Mouse (Mus musculus) thymus, adult 2 months (tissue): ENCODE results near the gene Fam166a. TPM values are rescaled to one million over a fixed set of nuclear protein-coding genes. Genes with fewer than 3 reads are reported as not detected.

Experiments used
- DNase-seq: peaks from one replicate; pipeline ENCODE4 v3.0.0; 2021
- H3K27ac ChIP-seq: fragments of 200-500 bp; 2 replicates; pipeline ENCODE4 v1.5.1; 2012; ENCODE audit warnings: low read length, control low read depth; ENCODE audit not compliant: control insufficient read depth, insufficient read depth
- H3K27me3 ChIP-seq: fragments of 200-500 bp; 2 replicates; pipeline ENCODE4 v1.6.1; 2012; ENCODE audit warnings: mild to moderate bottlenecking, low read length, moderate library complexity, mixed read lengths; ENCODE audit not compliant: control insufficient read depth, insufficient read depth
- H3K36me3 ChIP-seq: fragments of 200-500 bp; 2 replicates; pipeline ENCODE4 v1.6.1; 2012; ENCODE audit warnings: mild to moderate bottlenecking, low read length, moderate library complexity; ENCODE audit not compliant: control insufficient read depth, insufficient read depth
- H3K4me1 ChIP-seq: fragments of 200-500 bp; replicated peaks from 2 replicates; pipeline ENCODE4 v1.6.1; 2012; ENCODE audit warnings: low read length; ENCODE audit not compliant: control insufficient read depth, insufficient read depth
- H3K4me3 ChIP-seq: fragments of 200-500 bp; 2 replicates; pipeline ENCODE4 v1.5.1; 2012; ENCODE audit warnings: mild to moderate bottlenecking, low read length, control low read depth, moderate library complexity; ENCODE audit not compliant: control insufficient read depth, insufficient read depth
- CTCF ChIP-seq: fragments of 200-500 bp; IDR thresholded peaks from 2 replicates; pipeline ENCODE4 v1.5.1; 2012; ENCODE audit warnings: mild to moderate bottlenecking, control low read depth, low read length, moderate library complexity, borderline replicate concordance; ENCODE audit not compliant: control insufficient read depth, poor library complexity, insufficient read depth; ENCODE audit errors: extremely low read depth
- POLR2A ChIP-seq: fragments of 200-500 bp; IDR thresholded peaks from 2 replicates; pipeline ENCODE4 v1.6.1; 2012; ENCODE audit warnings: mild to moderate bottlenecking, low read length, control low read depth, moderate library complexity; ENCODE audit not compliant: control insufficient read depth, poor library complexity, insufficient read depth; ENCODE audit errors: extremely low read depth
- WGBS: fragments of 180-500 bp; shearing (Covaris S2); methylation state at CpG from one replicate; pipeline ENCODE4 v1.1.7; 2018; 5-methylcytosine and 5-hydroxymethylcytosine counted together
- polyA plus RNA-seq: library from polyadenylated mRNA; depleted of rRNA; stranded (reverse); fragments of >200 nt; gene quantifications from 2 replicates; pipeline ENCODE4 v1.2.3, GENCODE M21; 2012

The Fam166a gene
- polyA plus RNA-seq, 1 experiment: 0.12 TPM

- TF ChIP-seq POLR2A (no peak), CTCF (no peak)
- Histone ChIP-seq H3K4me1 (peaks cover 24% of the 10 kb centered on the region), H3K36me3 (no peaks in the 10 kb centered on the region), H3K27ac (no peak overlapping the region), H3K27me3 (no peaks in the 10 kb centered on the region), H3K4me3 (no peak overlapping the region)
- WGBS: 82% methylated on average over 15 of the region's 15 CpGs
- no peak for DNase-seq
Measured at GRCm38 (mm10) chr2:25179566-25180217, 38.9 kb upstream of the Fam166a start.

- under 1% methylated on average over 35 of the region's 35 CpGs for WGBS
- H3K27me3 ChIP-seq: no peaks in the 10 kb centered on the region
- H3K36me3 ChIP-seq: no peaks in the 10 kb centered on the region
- peak within 1 kb of the TSS; percentile 54 for H3K4me3 ChIP-seq
- no peak; the same call in 1 of the 2 replicates for TF ChIP-seq POLR2A
- 0 out of 2 replicates have a peak, but pooled peaks have one; percentile 59 for TF ChIP-seq CTCF
- DNase-seq: peak; percentile 92
- H3K27ac ChIP-seq: no peak within 1 kb of the TSS
- H3K4me1 ChIP-seq: peaks cover 27% of the 10 kb centered on the region
Measured at GRCm38 (mm10) chr2:25180478-25180903, 38.1 kb upstream of the Fam166a start, which contains the start of gene Nrarp. Gene Nrarp (plus strand): TSS chr2:25180758.

DNA sequence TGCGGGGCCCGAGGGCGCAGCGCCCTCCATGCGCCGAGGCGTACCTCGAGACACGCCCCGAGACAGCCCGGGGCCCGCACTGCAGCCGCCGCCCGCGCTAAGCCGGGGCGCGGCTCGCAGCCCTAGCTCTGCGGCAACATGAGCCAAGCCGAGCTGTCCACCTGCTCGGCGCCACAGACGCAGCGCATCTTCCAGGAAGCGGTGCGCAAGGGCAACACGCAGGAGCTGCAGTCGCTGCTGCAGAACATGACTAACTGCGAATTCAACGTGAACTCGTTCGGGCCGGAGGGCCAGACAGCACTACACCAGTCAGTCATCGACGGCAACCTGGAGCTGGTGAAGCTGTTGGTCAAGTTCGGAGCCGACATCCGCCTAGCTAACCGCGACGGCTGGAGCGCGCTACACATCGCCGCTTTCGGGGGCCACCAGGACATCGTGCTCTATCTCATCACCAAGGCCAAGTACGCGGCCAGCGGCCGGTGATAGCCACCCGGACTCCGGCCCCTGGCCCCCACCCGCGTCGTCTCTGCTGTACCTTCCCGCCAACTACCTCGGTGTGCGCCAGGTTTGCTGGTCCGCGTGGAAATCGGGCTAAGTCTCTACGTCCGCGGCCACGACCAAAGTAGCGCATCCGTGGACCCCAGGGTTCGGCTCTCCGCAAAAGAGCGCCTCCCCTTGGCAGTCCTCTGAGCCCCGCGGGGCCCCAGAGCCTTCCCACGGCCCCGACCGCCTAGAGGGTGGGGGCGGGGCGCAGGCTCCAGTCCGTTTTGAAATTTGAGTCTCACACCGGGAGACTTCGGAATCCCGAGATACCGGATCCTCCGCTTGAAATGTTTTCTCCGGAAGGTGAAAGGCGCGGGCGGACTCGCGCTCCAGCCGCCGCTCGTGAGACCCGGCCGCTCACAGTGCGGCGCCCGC lies 37.3 kb upstream of the Fam166a start:
- WGBS: under 1% methylated on average over 100 of the region's 100 CpGs
- Histone ChIP-seq H3K27ac (no peak overlapping the region), H3K36me3 (no peaks in the 10 kb centered on the region), H3K27me3 (no peaks in the 10 kb centered on the region), H3K4me3 (peak overlapping the region; percentile 54), H3K4me1 (peaks cover 33% of the 10 kb centered on the region)
- TF ChIP-seq CTCF (no peak), POLR2A (no peak; the same call in 1 of the 2 replicates)
- peak; percentile 57 for DNase-seq

GRCm38 (mm10) chr2:25181891-25182397 lies 36.6 kb upstream of the Fam166a start:
- Histone ChIP-seq H3K27ac (no peak overlapping the region), H3K4me1 (peaks cover 36% of the 10 kb centered on the region), H3K27me3 (no peaks in the 10 kb centered on the region), H3K36me3 (no peaks in the 10 kb centered on the region), H3K4me3 (peak overlapping the region; percentile 54)
- no peak for DNase-seq
- TF ChIP-seq POLR2A: no peak
- TF ChIP-seq CTCF: no peak
- WGBS: 6% methylated on average over 17 of the region's 17 CpGs

- no peaks in the 10 kb centered on the region for H3K36me3 ChIP-seq
- no peak for DNase-seq
- peaks cover 36% of the 10 kb centered on the region for H3K4me1 ChIP-seq
- no peaks in the 10 kb centered on the region for H3K27me3 ChIP-seq
- H3K27ac ChIP-seq: no peak overlapping the region
- TF ChIP-seq CTCF: no peak
- TF ChIP-seq POLR2A: no peak
- no peak overlapping the region for H3K4me3 ChIP-seq
- WGBS: 36% methylated on average over 6 of the region's 6 CpGs
Measured at GRCm38 (mm10) chr2:25182664-25183063, 35.9 kb upstream of the Fam166a start.

DNA sequence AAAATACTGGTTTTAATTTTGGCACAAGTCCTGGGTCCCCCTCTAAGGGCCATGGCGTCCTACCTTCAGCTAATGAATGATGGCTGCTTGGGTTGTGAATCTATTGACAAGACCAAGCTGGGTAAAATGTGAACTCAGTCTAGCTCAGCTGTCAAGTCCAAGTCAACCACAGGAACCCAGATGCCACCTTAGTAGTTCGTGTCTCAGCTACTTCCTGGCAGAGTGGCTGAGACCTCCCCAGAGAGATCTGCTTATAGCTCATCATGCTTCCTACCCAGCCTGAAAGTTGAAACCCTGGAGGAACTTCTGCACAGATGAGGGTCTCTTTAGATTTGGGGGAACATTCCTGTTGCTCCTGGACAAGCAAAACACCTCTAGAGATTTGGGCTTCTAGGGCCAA lies 35.2 kb upstream of the Fam166a start:
- Histone ChIP-seq H3K4me3 (no peak overlapping the region), H3K27me3 (no peaks in the 10 kb centered on the region), H3K27ac (no peak overlapping the region), H3K4me1 (peaks cover 36% of the 10 kb centered on the region), H3K36me3 (no peaks in the 10 kb centered on the region)
- TF ChIP-seq POLR2A (no peak), CTCF (no peak)
- peak; percentile 33 for DNase-seq
- WGBS: 26% methylated on average over 2 of the region's 2 CpGs
